Mouse (Mus musculus) myocyte (in vitro differentiated cells): ENCODE measurements around the gene Hes3. TPM values are rescaled to one million over a fixed set of nuclear protein-coding genes. Genes with fewer than 3 reads are reported as not detected.

ENCODE experiments used
- polyA plus RNA-seq: library from polyadenylated mRNA; unstranded; fragments of >200 nt; fragmentation: generic; extraction: Trizol; gene quantifications from one replicate; pipeline ENCODE4 v1.2.1, GENCODE M21; 2012; ENCODE audit warnings: missing spikeins

Hes3 gene
- polyA plus RNA-seq, 1 experiment: 0.02 TPM

Other genes starting within 250 kb of the Hes3 start
- gene Plekhg5, start 219.2 kb downstream of the Hes3 start, polyA plus RNA-seq: 65.8 TPM
- gene Tnfrsf25, start 175.7 kb downstream of the Hes3 start, polyA plus RNA-seq: 4.0 TPM
- 0.65 TPM for gene Espn, start 139.3 kb downstream of the Hes3 start, polyA plus RNA-seq
- not detected for gene Hes2, start 132.8 kb downstream of the Hes3 start, polyA plus RNA-seq
- gene Acot7, start 113.5 kb downstream of the Hes3 start, polyA plus RNA-seq: 167 TPM
- gene Gpr153, start 17.4 kb downstream of the Hes3 start, polyA plus RNA-seq: 6.5 TPM
- 30.8 TPM for gene Icmt, start 5.6 kb upstream of the Hes3 start, polyA plus RNA-seq
- 0.52 TPM for gene Rnf207, start 27.3 kb upstream of the Hes3 start, polyA plus RNA-seq
- gene Rpl22, start 34.1 kb upstream of the Hes3 start, polyA plus RNA-seq: 1,218 TPM
- gene Chd5, start 47.0 kb upstream of the Hes3 start, polyA plus RNA-seq: 1.0 TPM
- gene Nphp4, start 185.0 kb upstream of the Hes3 start, polyA plus RNA-seq: 2.3 TPM
- 14.6 TPM for gene Kcnab2, start 186.2 kb upstream of the Hes3 start, polyA plus RNA-seq